Mouse (Mus musculus) MN1 (cell line): ENCODE results near the gene Uts2b.

ENCODE experiments used
- DNase-seq: peaks from one replicate; pipeline ENCODE4 v3.0.0-alpha.2; 2016; ENCODE audit warnings: low spot score

Uts2b gene

GRCm38 (mm10) chr16:27370191-27370590, at the start of gene Uts2b:
Uts2b (minus strand) TSS chr16:27370239.
- no peak for DNase-seq

DNA sequence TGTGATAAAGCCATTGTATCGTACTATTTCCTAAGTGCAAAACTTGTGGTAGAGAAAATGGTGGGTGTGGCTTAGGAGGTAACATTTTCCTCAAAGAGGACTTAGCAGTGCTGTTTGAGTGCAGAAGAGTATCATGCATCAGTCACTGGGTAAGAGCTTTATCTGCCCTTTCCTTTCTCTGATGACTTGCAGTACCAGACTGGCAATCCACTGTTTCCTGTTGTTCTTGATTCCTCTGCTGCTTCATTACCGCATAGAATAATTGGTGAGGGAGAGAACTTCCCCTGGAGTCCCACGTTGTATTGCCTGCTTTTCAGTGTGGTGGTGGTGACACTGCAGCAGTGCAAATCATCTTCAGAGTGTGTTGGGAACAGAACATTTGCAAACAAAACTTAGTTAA, 47.6 kb upstream of the Uts2b start:
- DNase-seq = no peak

DNA sequence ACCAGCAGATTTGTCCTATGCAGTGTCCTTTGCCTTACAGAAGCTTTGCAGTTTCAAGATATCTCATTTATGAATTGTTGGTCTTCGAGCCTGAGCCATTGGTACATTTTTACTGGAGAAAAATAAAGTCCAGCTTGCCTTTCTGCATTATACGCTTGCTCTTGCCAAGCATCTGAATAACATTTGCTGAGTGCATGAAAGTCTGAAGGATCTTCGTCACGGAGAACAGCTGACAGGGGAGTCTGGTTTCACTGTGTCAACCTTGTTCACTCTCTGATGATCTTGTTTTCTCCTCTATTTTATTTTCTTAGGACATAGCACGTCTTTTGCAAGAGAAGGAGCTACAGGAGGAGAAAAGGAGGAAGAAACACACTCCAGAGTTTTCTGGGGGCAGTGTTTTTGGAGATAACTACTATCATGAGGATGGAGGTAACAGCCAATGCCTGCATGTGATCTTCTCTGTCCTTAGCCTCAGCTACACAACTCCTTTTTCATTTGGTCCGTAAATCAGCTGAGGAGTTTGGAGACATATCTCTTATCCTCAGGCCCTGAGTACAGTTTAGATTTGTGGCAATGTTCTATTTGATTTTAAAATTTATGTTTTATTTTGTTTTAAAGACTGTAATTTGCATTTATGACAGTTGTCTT, 47.0 kb upstream of the Uts2b start:
- DNase-seq = no peak

- DNase-seq = no peak
Observed at GRCm38 (mm10) chr16:27404107-27404506, 34.1 kb upstream of the Uts2b start.

DNA sequence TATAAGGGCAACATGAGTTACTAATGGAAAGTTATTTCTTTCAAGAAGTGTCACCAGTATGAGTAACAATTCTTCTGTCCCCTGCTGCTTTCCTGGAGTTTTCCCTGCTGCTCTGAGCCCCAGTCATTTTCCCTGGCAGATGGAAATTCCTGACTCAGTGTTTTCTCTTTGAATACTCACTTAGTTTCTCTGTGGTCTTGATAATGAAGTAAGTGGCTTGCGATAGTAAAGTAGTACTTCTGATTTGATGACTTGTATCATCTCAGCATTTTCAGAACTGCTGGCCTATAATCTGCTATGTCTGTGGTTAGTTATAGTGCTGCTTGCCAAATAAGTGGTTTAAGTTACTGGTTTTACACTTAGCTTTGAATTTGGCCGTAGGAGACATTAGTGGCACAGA, 31.5 kb upstream of the Uts2b start:
- DNase-seq = no peak

- no peak for DNase-seq
Observed at GRCm38 (mm10) chr16:27399719-27400253, 29.7 kb upstream of the Uts2b start.

GRCm38 (mm10) chr16:27399026-27399718, 29.1 kb upstream of the Uts2b start:
- no peak for DNase-seq

GRCm38 (mm10) chr16:27396951-27397350, 26.9 kb upstream of the Uts2b start:
- no peak for DNase-seq

- DNase-seq = no peak
Observed at GRCm38 (mm10) chr16:27395251-27396037, 25.4 kb upstream of the Uts2b start.

DNA sequence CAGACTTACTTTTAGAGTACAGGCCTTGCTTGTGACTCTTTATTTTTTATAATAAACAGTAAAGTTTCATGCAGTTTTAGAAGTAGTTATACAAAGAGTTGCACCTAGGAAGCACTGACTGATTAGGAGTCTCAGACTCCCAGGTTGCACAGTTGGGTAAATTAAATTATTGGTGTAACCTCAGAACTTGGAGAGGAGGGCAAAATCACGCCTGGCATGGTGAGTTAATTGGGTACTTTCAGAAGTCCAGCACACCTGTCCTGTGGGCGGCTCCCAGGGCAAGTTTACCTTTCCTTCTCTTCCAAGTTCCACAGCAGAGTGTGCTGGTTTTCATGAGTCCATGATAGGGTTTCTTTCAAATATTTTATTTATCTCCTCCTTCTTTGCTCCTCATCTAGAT, 21.8 kb upstream of the Uts2b start:
- no peak for DNase-seq

GRCm38 (mm10) chr16:27390306-27390705, 20.3 kb upstream of the Uts2b start:
- DNase-seq = no peak

DNA sequence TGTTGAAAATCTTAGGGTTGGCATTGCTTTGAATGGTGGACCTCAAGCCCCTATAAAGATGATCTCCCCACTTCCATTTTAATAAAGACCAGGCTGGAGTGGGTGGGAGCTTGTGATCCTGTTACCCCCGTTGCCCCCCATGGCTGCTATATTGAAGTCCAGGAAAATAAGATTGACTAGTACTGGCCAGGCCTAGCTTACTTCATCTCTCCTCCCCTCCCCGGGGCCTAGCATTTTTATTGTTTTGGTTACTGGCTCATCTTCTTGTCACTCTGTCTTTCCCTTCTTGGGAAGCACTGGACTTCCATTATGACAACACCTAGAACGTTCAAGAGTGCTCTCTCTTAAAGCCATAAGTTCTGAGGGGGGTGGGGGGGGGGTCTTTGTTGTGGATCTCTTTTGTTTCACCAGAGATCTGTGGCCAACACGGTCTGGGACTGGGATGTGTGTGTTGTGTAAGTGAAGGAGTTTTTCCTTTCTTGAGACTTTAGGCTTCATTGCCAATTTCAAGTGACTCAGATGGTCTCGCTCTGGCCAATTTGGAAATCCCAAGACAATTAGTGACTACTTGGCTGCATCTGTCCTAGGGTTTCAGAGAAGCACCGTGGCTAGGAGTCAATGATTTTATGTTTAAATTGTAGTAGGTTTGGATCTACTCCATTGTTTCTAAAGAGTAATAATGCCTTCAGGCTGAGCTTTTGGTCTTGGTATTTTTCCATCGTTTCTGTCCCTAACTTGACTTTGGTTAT, 19.7 kb upstream of the Uts2b start:
- DNase-seq = peak; percentile 31

DNA sequence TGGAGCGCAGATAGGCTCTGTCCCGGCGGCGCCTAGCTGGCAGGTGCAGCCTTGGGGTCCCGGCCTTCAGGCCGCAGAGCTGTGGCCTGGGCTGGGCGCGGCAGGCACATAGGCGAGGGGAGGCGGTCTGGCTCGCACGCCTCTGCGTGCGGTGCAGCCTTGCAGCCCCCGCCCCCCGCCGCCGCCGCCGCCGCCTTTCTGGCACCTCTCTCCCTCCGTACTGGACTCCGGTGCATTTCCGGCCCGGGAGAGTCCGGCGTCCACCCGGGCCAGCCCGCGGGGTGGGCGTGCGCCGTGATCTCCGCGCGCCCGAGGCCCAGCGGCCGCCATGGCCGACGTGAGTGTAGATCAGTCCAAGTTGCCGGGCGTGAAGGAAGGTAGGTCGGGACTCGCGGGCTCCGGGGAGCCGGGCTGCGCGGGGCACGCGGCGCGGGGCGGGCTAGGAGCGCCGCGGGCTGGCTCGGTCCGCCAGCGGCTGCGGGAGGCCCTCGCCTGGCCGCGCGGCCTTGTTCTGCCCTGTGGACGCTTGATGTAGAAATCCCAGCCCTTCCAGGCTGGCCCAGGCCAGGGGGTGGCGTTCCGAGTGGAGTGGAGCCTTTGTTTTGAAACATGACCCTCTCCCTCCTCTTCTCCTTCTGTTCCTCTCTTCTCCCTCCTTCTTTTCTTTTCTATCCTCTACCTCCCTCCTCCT, 18.9 kb upstream of the Uts2b start, which contains the start of gene Ccdc50:
Gene Ccdc50 (plus strand): TSS at position 109 of the 691 bp plus-strand sequence.
- DNase-seq = peak; percentile 77

- DNase-seq = peak; percentile 19
Observed at GRCm38 (mm10) chr16:27387634-27388611, 17.9 kb upstream of the Uts2b start.

DNA sequence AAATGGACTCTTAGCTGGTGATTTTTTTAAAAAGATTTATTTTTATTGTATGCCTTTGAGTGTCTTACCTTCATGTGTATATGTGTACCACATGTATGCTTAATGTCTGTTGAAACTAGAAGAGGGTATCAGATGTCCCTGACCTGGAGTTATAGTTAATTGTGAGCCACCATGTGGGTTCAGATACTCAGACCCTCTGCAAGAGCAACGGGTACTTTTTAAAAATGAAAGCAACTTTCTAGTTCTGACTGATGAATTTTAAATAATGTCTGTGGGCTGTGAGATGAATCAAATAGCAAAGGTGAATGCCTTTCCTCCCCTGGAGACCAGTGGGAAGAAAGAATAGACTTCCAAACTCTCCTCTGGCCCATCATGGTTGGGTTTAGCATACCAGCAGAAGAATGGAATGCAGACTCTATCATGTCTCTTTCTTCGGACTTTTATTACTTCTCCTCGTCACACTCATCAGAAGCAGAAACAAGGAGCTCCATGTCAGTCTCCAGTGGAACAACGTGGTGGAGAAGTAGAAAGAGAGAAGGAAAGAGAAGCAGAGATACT, 16.9 kb upstream of the Uts2b start:
- no peak for DNase-seq

GRCm38 (mm10) chr16:27385649-27386048, 15.6 kb upstream of the Uts2b start:
- DNase-seq = no peak

DNA sequence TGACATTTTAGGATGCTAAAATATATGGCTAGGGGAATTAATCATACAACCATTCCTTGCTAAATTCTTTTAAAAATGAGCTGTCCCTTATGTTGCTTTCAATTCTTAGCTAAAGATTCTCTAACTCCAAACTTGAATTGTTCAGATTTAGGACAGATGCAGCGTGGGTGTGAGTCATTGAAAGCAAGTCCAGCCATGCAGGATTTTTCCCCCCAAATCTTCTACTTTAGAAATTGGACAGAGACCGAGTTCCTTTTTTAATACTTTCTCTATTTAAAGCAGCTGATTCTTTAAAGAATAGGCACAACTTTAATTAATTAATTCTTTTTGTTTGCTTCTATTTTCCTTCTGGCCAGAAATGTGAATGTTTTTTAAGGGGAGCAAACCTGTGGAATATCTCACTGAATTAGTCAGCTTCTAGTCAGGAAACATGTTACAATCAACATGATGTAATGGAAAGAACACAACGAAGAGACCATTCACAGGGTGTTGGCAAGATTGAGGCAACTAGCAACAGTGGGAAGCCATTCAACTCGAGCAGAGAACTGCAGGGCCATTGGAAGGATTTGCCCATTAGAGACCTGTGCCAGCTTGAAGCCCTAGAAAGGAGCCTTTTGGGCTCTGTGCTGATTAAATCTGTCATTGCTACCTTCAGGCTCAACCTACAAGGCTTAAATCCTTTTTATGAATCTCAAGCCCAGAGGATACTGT, 15.0 kb upstream of the Uts2b start:
- DNase-seq = no peak

DNA sequence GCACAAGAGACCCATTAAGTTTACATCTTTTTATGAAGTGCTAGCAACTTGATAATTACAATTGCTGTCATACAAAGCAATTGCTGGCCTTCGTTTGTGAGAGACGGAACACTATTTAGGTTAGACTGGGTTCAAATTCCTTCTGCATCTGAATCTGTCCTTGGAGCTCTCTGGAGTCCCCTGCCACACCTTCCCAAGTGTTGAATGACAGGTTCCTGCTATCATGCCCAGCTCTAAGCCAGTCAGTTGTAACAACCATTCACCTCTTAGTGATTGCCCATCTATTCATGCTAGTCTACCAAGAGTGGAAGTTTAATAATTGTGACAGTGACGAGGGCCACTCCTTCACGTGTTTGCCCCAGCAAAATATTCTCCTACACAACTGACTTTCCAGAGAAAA, 12.2 kb upstream of the Uts2b start:
- DNase-seq = no peak

- no peak for DNase-seq
Observed at GRCm38 (mm10) chr16:27376556-27376955, 6.5 kb upstream of the Uts2b start.
